Mouse (Mus musculus) liver, embryonic 14.5 days (tissue): ENCODE measurements around the gene Snx19. TPM values are rescaled to one million over a fixed set of nuclear protein-coding genes. Genes with fewer than 3 reads are reported as not detected.

Source experiments
- ATAC-seq: fragments of 200-750 bp; cut with Nextera tagmentation; 2 replicates; pipeline ENCODE4 v1.8.0; 2017; ENCODE audit warnings: moderate number of reproducible peaks, mild to moderate bottlenecking, moderate library complexity; ENCODE audit not compliant: insufficient read depth
- DNase-seq, 3 experiments: peaks; one replicate each; pipeline ENCODE4 v3.0.0-alpha.2; 2012 to 2013; ENCODE audit warnings: low read depth in 3 of 3, low spot score in 3 of 3
- H3K27ac ChIP-seq: fragments of 300-500 bp; sonication (generic); 2 replicates; pipeline ENCODE4 v1.5.1; 2014; ENCODE audit warnings: moderate library complexity, mild to moderate bottlenecking, control low read depth, inconsistent platforms
- H3K27me3 ChIP-seq: fragments of 300-500 bp; sonication (generic); 2 replicates; pipeline ENCODE4 v1.6.1; 2014; ENCODE audit warnings: mild to moderate bottlenecking, low read length, moderate library complexity; ENCODE audit not compliant: control insufficient read depth, insufficient read depth
- H3K36me3 ChIP-seq: fragments of 300-500 bp; sonication (generic); replicated peaks from 2 replicates; pipeline ENCODE4 v1.6.1; 2014; ENCODE audit warnings: low read depth; ENCODE audit not compliant: control insufficient read depth, insufficient read depth
- H3K4me1 ChIP-seq, 2 experiments: fragments of 200-500 bp in 1 of 2; fragments of 300-500 bp in 1 of 2; sonication (generic) in 1 of 2; replicated peaks; 2 replicates each; pipeline ENCODE4 v1.6.1; 2012 to 2014; ENCODE audit warnings: antibody characterized with exemption in 1 of 2, inconsistent platforms in 1 of 2, low read length in 1 of 2; ENCODE audit not compliant: control insufficient read depth in 2 of 2, insufficient read depth in 2 of 2
- H3K4me2 ChIP-seq: fragments of 300-500 bp; sonication (generic); 2 replicates; pipeline ENCODE4 v1.6.1; 2014; ENCODE audit warnings: low read depth, mild to moderate bottlenecking, control low read depth, moderate library complexity
- H3K4me3 ChIP-seq, 2 experiments: fragments of 200-500 bp in 1 of 2; fragments of 300-500 bp in 1 of 2; sonication (generic) in 1 of 2; 2 replicates each; pipeline ENCODE4 v1.5.1; 2012 to 2014; ENCODE audit warnings: low read depth in 2 of 2, low read length in 2 of 2, mild to moderate bottlenecking in 2 of 2, control low read depth in 1 of 2, inconsistent platforms in 1 of 2, moderate library complexity in 1 of 2; ENCODE audit not compliant: insufficient read depth in 1 of 2
- H3K9ac ChIP-seq: fragments of 300-500 bp; sonication (generic); replicated peaks from 2 replicates; pipeline ENCODE4 v1.6.1; 2014; ENCODE audit warnings: mild to moderate bottlenecking, control low read depth, moderate library complexity
- H3K9me3 ChIP-seq: fragments of 300-500 bp; sonication (generic); 2 replicates; pipeline ENCODE4 v1.6.1; 2016; ENCODE audit warnings: low read length, mixed read lengths; ENCODE audit not compliant: control insufficient read depth
- CTCF ChIP-seq: IDR thresholded peaks from 2 replicates; pipeline ENCODE4 v1.5.1; 2016; ENCODE audit warnings: antibody characterized with exemption, low read depth, control low read depth
- EP300 ChIP-seq: IDR thresholded peaks from 2 replicates; pipeline ENCODE4 v1.6.1; 2016; ENCODE audit warnings: antibody characterized with exemption, low read depth
- WGBS: fragments of 180-500 bp; shearing (Covaris S2); extraction: QIAGEN DNeasy Blood & Tissue Kit; methylation state at CpG from one replicate; pipeline ENCODE4 v1.1.7; 2014; ENCODE audit not compliant: insufficient replicate concordance; 5-methylcytosine and 5-hydroxymethylcytosine counted together
- polyA plus RNA-seq, 2 experiments: library from polyadenylated mRNA; depleted of rRNA in 1 of 2; stranded (reverse) in 1 of 2; unstranded in 1 of 2; fragments of >200 nt; fragmentation: Nextera tagmentation in 1 of 2; extraction: Ambion mirVana in 1 of 2; gene quantifications; 2 replicates each; pipeline versions ENCODE4 v1.2.1 to v1.2.3; 2012 to 2014

Gene Snx19
- 2.7 and 3.2 TPM in 2 replicates for polyA plus RNA-seq (2012; rRNA removed)
- polyA plus RNA-seq (2014; fragmentation: Nextera tagmentation; extraction: Ambion mirVana): 4.4 and 5.3 TPM in 2 replicates

GRCm38 (mm10) chr9:30426882-30427632 lies at the start of gene Snx19:
TSS of gene Snx19 (plus strand) at chr9:30427108.
- ATAC-seq: peak; percentile 95
- peak; percentile 63 to 66 (median 65) for DNase-seq
- Histone ChIP-seq H3K36me3 (no peaks in the 10 kb centered on the region), H3K4me1 (peaks cover 5 to 12% of the 10 kb centered on the region in 2 experiments; a peak in 3 of 4 replicates), H3K4me3 (peak within 1 kb of the TSS; percentile 84 to 90), H3K9me3 (no peaks in the 10 kb centered on the region), H3K4me2 (peak within 1 kb of the TSS; percentile 85), H3K27ac (no peak within 1 kb of the TSS; the same call in 1 of the 2 replicates), H3K27me3 (no peaks in the 10 kb centered on the region), H3K9ac (peak within 1 kb of the TSS; percentile 89)
- 2% methylated on average over 53 of the region's 53 CpGs for WGBS
- no peak for TF ChIP-seq EP300
- TF ChIP-seq CTCF: peak; percentile 95

DNA sequence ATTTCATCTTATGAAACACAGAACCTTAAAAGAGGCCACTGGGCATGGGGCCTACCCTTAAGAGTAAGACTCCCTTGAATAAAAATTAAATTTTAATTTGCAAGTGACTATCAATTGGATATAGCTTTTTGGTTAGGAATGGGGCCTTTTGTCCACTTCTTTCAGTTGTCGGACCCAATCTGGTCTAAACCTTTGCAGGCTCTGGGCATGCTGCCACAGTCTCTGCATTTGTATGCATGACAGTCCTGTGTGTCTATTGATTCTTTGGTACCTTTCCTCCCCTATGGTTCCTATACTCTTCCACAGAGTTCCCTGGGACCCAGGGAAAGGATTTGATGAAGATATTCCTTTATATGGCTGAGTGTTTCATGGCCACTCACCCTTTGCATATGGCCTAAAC lies 26.1 kb upstream of the Snx19 start:
- DNase-seq: no peak
- no peaks in the 10 kb centered on the region for H3K4me1 ChIP-seq
- no peak overlapping the region for H3K4me2 ChIP-seq
- no peak for TF ChIP-seq CTCF
- TF ChIP-seq EP300: no peak
- H3K27ac ChIP-seq: no peak overlapping the region
- H3K4me3 ChIP-seq: no peak overlapping the region
- ATAC-seq: no peak
- WGBS: 71% methylated on average over 1 of the region's 1 CpGs
- no peaks in the 10 kb centered on the region for H3K36me3 ChIP-seq
- H3K9ac ChIP-seq: no peak overlapping the region
- no peaks in the 10 kb centered on the region for H3K9me3 ChIP-seq
- H3K27me3 ChIP-seq: no peaks in the 10 kb centered on the region

GRCm38 (mm10) chr9:30422940-30423339 lies 4.0 kb upstream of the Snx19 start:
- H3K9ac ChIP-seq: no peak overlapping the region

DNA sequence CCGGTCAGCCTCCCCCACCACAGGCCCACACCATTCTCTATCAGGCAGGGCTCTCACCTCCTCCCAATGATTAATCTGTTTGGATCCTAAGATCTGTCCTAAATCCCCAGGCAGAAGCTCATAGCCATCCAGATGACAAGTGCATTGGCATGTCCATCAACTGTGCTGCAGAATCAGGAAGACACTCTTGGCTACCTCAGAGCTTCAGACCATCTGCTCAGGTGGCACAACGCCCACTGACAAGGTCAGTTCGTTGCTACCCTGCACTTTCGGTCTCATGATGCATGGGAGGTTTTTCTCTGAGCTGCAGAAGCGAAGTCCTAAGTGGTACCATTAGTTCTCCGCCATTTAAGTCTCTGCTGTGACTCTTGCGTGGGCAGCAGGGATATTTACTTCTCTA lies 1.7 kb upstream of the Snx19 start:
- Histone ChIP-seq H3K27me3 (no peaks in the 10 kb centered on the region), H3K36me3 (no peaks in the 10 kb centered on the region), H3K27ac (no peak overlapping the region), H3K4me3 (no peak overlapping the region), H3K4me1 (peaks cover 5 to 12% of the 10 kb centered on the region in 2 experiments; a peak in 3 of 4 replicates), H3K9ac (no peak overlapping the region), H3K9me3 (no peaks in the 10 kb centered on the region), H3K4me2 (no peak overlapping the region)
- WGBS: 67% methylated on average over 7 of the region's 7 CpGs
- no peak for DNase-seq
- no peak for TF ChIP-seq CTCF
- no peak for TF ChIP-seq EP300
- ATAC-seq: no peak

More at GRCm38 (mm10) chr9:30422940-30423339, 4.0 kb upstream of the Snx19 start:
- peaks cover 5 to 6% of the 10 kb centered on the region in 2 experiments; a peak in 3 of 4 replicates for H3K4me1 ChIP-seq
- no peaks in the 10 kb centered on the region for H3K27me3 ChIP-seq
- ATAC-seq (no peak), DNase-seq (peak in 1 of 3 experiments; percentile 17)
- peak; percentile 78 for TF ChIP-seq CTCF
- no peak for TF ChIP-seq EP300
- 9% methylated on average over 1 of the region's 1 CpGs for WGBS
- H3K27ac ChIP-seq: no peak overlapping the region
- no peaks in the 10 kb centered on the region for H3K9me3 ChIP-seq
- no peak overlapping the region for H3K4me2 ChIP-seq
- H3K4me3 ChIP-seq: no peak overlapping the region
- H3K36me3 ChIP-seq: no peaks in the 10 kb centered on the region

- peak overlapping the region; percentile 85 for H3K4me2 ChIP-seq
- H3K9me3 ChIP-seq: no peaks in the 10 kb centered on the region
- no peak overlapping the region for H3K9ac ChIP-seq
- no peak overlapping the region for H3K27ac ChIP-seq
- H3K4me3 ChIP-seq: no peak overlapping the region
- 71% methylated on average over 5 of the region's 5 CpGs for WGBS
- H3K27me3 ChIP-seq: no peaks in the 10 kb centered on the region
- TF ChIP-seq EP300: no peak
- no peak for TF ChIP-seq CTCF
- no peak for ATAC-seq
- no peak for DNase-seq
- peaks cover 5% of the 10 kb centered on the region; the same call in 1 of the 2 replicates for H3K36me3 ChIP-seq
- peaks cover 5 to 12% of the 10 kb centered on the region in 2 experiments; a peak in 3 of 4 replicates for H3K4me1 ChIP-seq
Observed at GRCm38 (mm10) chr9:30428231-30428630, 1.3 kb downstream of the Snx19 start.
